Mouse (Mus musculus) neural tube, embryonic 15.5 days (tissue): Measurements from ENCODE around the gene Slc29a2. TPM values are rescaled to one million over a fixed set of nuclear protein-coding genes. Genes with fewer than 3 reads are reported as not detected.
A peak's percentile ranks its signal among the peaks of the same experiment; 100 is the strongest.

Experiments
- ATAC-seq: fragments of 200-750 bp; cut with Nextera tagmentation; 2 replicates; pipeline ENCODE4 v1.8.0; 2017; ENCODE audit warnings: mild to moderate bottlenecking, moderate TSS enrichment, moderate library complexity; ENCODE audit not compliant: low FRiP score
- H3K27ac ChIP-seq: fragments of 300-500 bp; sonication (generic); replicated peaks from 2 replicates; pipeline ENCODE4 v1.5.1; 2015; ENCODE audit warnings: mild to moderate bottlenecking, inconsistent platforms
- H3K27me3 ChIP-seq: fragments of 300-500 bp; sonication (generic); replicated peaks from 2 replicates; pipeline ENCODE4 v1.6.1; 2015; ENCODE audit warnings: inconsistent platforms
- H3K36me3 ChIP-seq: fragments of 300-500 bp; sonication (generic); 2 replicates; pipeline ENCODE4 v1.6.1; 2015; ENCODE audit warnings: inconsistent platforms
- H3K4me1 ChIP-seq: fragments of 300-500 bp; sonication (generic); 2 replicates; pipeline ENCODE4 v1.6.1; 2015; ENCODE audit warnings: inconsistent platforms
- H3K4me2 ChIP-seq: fragments of 300-500 bp; sonication (generic); 2 replicates; pipeline ENCODE4 v1.6.1; 2015; ENCODE audit warnings: inconsistent platforms, mild to moderate bottlenecking, moderate library complexity
- H3K4me3 ChIP-seq: fragments of 300-500 bp; sonication (generic); replicated peaks from 2 replicates; pipeline ENCODE4 v1.5.1; 2015; ENCODE audit warnings: mild to moderate bottlenecking, inconsistent platforms
- H3K9ac ChIP-seq: fragments of 300-500 bp; sonication (generic); replicated peaks from 2 replicates; pipeline ENCODE4 v1.6.1; 2015; ENCODE audit warnings: mild to moderate bottlenecking, inconsistent platforms
- H3K9me3 ChIP-seq: fragments of 300-500 bp; sonication (generic); replicated peaks from 2 replicates; pipeline ENCODE4 v1.6.1; 2016; ENCODE audit warnings: inconsistent platforms
- WGBS: fragments of 180-500 bp; shearing (Covaris S2); methylation state at CpG from one replicate; pipeline ENCODE4 v1.1.7; 2015; ENCODE audit warnings: mixed read lengths; 5-methylcytosine and 5-hydroxymethylcytosine counted together
- polyA plus RNA-seq: library from polyadenylated mRNA; unstranded; fragments of >200 nt; fragmentation: Nextera tagmentation; extraction: Ambion mirVana; gene quantifications from 2 replicates; pipeline ENCODE4 v1.2.1, GENCODE M21; 2015

Gene Slc29a2
- polyA plus RNA-seq, 1 experiment from 2014 or later = 14.0 TPM

DNA sequence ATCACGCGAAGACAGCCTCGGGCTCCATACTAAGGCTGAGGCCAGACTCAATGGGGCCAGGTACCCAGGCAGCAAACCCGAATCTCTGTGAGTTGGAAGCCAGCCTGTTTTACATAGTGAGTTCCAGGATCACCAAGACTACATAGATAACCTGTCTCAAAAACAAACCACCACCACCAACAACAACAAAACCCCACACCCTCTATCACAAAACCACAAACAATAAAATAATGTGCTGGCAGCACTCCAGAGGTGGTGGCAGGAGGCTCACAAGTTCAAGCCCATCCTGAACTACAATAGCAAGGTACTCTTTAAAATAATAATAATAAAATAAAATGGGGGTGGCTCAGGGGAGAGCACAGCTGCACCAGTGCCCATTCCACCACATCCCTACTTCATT is 12.9 kb downstream of the Slc29a2 start:
- no peak for ATAC-seq
- no peak overlapping the region for H3K9ac ChIP-seq
- H3K27me3 ChIP-seq = no peaks in the 10 kb centered on the region
- peaks cover 30% of the 10 kb centered on the region for H3K4me1 ChIP-seq
- no peak overlapping the region for H3K4me3 ChIP-seq
- no peak overlapping the region for H3K4me2 ChIP-seq
- H3K36me3 ChIP-seq = no peaks in the 10 kb centered on the region
- no peaks in the 10 kb centered on the region for H3K9me3 ChIP-seq
- WGBS = 86% methylated on average over 4 of the region's 4 CpGs
- H3K27ac ChIP-seq = no peak overlapping the region

DNA sequence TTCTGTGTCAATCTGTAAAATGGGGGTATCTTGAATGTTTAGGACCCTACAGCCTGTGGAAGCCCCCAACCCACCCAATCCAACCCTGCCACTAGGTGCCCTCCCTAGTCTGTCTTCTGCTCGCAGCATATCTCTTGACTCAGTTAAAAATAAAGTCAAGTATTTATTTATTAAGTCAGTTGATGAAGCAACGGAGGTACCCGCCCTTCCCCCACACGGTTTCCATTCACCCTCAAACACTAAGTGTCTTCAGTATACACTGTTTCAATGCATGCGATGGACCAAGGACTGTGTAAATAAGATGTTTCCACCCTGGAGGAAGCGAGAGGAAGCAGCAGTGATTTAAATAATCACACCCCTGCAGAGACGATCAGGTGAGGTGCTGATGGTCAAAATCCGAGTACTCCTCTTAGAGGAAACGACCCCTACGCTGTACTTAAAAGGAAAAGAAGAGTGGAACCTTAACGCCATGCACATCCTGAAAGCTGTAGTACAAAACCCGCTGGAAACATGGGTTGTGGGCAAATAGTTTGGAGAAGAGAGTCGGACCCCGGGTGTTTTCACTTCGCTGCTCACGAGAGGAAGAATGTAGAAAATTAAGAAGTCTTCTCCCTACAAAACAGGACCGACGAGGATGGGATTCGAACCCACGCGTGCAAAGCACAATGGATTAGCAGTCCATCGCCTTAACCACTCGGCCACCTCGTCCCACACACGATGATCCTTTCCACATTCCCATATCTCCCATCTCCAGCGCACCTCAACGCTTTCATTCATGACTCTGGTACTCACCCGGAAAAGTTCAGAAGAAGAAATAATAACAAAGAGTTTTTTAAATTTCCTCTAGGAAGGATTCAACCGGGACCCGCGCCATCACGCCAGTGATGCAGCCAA is 14.3 kb downstream of the Slc29a2 start:
- peak overlapping the region; percentile 81 for H3K9ac ChIP-seq
- peak overlapping the region; percentile 95 for H3K4me2 ChIP-seq
- peak overlapping the region; percentile 89 for H3K4me3 ChIP-seq
- H3K27me3 ChIP-seq = no peaks in the 10 kb centered on the region
- peak; percentile 77 for ATAC-seq
- H3K27ac ChIP-seq = peak overlapping the region; percentile 91
- H3K4me1 ChIP-seq = peaks cover 43% of the 10 kb centered on the region
- no peaks in the 10 kb centered on the region for H3K36me3 ChIP-seq
- 6% methylated on average over 32 of the region's 32 CpGs for WGBS
- H3K9me3 ChIP-seq = no peaks in the 10 kb centered on the region

DNA sequence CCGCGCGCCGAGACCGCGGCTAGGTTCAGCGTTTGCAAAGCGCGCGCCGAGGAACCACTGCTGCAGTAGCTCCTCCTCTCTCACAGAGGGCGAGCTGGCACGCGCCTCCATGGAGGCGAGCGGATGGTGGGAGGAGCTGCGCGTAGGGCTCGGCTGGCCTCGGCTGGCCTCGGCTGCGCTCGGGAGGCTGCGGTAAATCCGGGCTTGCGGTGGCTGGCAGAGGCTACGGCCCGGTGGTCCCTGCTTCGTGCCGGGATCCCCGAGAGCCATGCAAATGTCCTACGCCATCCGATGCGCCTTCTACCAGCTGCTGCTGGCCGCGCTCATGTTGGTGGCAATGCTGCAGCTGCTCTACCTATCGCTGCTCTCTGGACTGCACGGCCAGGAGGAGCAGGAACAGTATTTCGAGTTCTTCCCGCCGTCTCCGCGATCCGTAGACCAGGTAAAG is 15.1 kb downstream of the Slc29a2 start, which contains the start of the genes B4gat1 and AC124502.3:
Gene B4gat1, plus strand, starts transcription at position 118 of the 448 bp plus-strand sequence.
Gene AC124502.3, plus strand, starts transcription at position 183 of the 448 bp plus-strand sequence.
- Histone ChIP-seq H3K4me3 (peak within 1 kb of the TSS; percentile 89), H3K9me3 (no peaks in the 10 kb centered on the region), H3K4me2 (peak within 1 kb of the TSS; percentile 95), H3K36me3 (peaks cover 6% of the 10 kb centered on the region; the same call in 1 of the 2 replicates), H3K9ac (peak within 1 kb of the TSS; percentile 81), H3K27ac (peak within 1 kb of the TSS; percentile 91), H3K27me3 (no peaks in the 10 kb centered on the region), H3K4me1 (peaks cover 46% of the 10 kb centered on the region)
- WGBS = under 1% methylated on average over 36 of the region's 44 CpGs
- peak; percentile 94 for ATAC-seq

DNA sequence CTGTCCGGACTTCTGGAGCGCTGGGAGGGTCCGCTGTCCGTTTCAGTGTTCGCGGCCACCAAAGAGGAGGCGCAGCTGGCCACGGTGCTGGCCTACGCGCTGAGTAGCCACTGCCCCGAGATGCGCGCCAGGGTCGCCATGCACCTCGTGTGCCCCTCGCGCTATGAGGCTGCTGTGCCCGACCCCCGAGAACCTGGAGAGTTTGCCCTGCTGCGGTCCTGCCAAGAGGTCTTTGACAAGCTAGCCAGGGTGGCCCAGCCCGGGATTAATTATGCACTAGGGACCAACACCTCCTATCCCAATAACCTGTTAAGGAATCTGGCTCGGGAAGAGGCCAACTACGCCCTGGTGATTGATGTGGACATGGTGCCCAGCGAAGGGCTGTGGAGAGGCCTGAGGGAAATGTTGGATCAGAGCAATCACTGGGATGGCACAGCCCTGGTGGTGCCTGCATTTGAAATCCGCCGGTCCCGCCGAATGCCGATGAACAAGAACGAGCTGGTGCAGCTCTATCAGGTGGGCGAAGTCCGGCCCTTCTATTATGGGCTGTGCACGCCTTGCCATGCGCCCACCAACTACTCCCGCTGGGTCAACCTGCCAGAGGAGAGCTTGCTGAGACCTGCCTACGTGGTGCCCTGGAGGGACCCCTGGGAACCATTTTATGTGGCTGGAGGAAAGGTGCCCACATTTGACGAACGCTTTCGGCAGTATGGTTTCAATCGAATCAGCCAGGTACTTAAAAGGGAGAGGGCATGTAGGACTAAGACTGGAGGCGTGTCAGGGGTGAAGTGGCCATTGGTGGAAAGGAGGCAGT is 15.8 kb downstream of the Slc29a2 start:
- Histone ChIP-seq H3K36me3 (peaks cover 9% of the 10 kb centered on the region; the same call in 1 of the 2 replicates), H3K9ac (peak overlapping the region; percentile 81), H3K4me2 (peak overlapping the region; percentile 95), H3K4me3 (peak overlapping the region; percentile 89), H3K27me3 (no peaks in the 10 kb centered on the region), H3K27ac (peak overlapping the region; percentile 91), H3K4me1 (peaks cover 46% of the 10 kb centered on the region), H3K9me3 (no peaks in the 10 kb centered on the region)
- ATAC-seq = peak; percentile 15
- 10% methylated on average over 41 of the region's 41 CpGs for WGBS

DNA sequence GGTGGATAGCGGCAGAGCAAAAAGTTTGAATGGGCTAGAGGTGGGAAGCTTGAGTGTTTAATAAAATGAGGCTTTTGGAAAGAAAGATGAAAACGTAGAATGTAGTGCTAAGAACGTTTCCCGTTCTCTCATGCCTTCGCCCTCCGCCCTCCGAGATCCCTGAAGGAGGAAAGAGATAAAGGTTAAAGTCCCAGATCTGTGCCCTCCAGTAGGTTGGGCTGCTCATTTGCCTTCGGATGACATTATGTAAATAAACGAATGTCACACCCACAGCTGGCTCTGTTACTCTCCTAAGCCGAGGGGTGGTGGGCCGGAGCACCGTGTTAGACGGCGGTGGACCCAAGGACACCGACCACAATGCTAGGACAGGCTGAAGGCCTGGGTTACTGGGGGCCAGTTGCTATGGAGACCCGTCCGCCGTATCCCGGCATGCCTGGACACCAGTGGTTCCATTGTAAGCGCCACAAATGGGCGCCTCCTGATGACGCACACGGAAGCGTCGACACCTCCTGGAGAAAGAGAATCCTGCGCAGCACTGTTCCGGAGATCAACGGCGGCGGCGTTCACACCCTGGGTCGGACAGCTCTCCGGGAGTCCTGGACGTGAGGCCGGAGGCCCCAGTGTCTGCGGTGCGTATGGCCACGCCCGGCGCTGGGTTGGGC is 17.3 kb downstream of the Slc29a2 start, which contains the start of gene Brms1:
Gene Brms1, plus strand, starts transcription at position 493 of the 662 bp plus-strand sequence.
- 7% methylated on average over 40 of the region's 40 CpGs for WGBS
- peak; percentile 46 for ATAC-seq

DNA sequence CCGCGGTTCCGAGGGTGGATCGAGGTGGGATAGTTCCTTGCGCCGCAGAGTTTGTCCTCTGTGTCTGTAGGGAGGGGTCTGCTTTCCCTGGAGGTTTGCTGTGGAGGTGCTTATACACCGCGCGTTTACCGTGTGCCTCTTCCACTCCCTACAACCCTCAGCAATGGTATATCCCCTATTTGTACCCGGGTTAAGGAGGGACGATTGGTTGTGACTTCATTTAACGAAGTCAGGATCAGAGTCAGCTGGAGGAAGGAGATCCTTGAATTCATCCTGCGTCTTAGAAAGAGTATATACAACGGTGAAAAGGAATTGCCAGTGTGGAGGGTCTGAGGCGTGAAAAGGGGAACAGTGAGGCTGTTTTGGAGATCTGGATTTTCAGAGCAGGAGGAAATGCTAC is 17.9 kb downstream of the Slc29a2 start:
- 1% methylated on average over 16 of the region's 16 CpGs for WGBS
- Histone ChIP-seq H3K4me3 (peak overlapping the region; percentile 89), H3K27me3 (no peaks in the 10 kb centered on the region), H3K9ac (peak overlapping the region; percentile 81), H3K4me2 (peak overlapping the region; percentile 95), H3K27ac (peak overlapping the region; percentile 66; the same call in 1 of the 2 replicates), H3K4me1 (peaks cover 46% of the 10 kb centered on the region), H3K36me3 (peaks cover 24% of the 10 kb centered on the region), H3K9me3 (no peaks in the 10 kb centered on the region)
- no peak for ATAC-seq

More for the DNA sequence above, 17.3 kb downstream of the Slc29a2 start, which contains the start of gene Brms1:
- Histone ChIP-seq H3K27ac (peak within 1 kb of the TSS; percentile 66), H3K4me3 (peak within 1 kb of the TSS; percentile 89), H3K36me3 (peaks cover 18% of the 10 kb centered on the region), H3K4me1 (peaks cover 46% of the 10 kb centered on the region), H3K27me3 (no peaks in the 10 kb centered on the region), H3K9ac (peak within 1 kb of the TSS; percentile 81), H3K4me2 (peak within 1 kb of the TSS; percentile 95), H3K9me3 (no peaks in the 10 kb centered on the region)

DNA sequence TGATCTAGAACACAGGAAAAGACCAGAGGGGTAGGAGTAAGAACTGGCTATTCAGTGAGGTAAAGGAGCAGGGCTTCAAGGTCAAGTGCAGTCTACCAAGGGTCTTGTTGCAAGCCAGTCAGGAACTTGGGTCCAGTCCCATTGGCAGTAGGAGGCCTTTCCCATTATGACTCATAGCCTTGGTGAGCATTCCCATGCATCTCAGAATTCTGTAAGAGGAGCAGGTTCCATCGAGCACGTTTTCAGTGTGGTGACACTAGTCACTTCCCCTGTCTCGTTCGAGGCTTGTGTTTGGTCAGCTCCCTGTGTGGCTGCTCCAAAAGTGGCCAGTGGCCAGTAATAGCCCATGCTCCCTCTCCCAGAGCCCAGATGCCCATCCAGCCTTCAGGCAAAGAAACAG is 21.9 kb downstream of the Slc29a2 start:
- H3K36me3 ChIP-seq = peaks cover 49% of the 10 kb centered on the region
- H3K4me2 ChIP-seq = no peak overlapping the region
- no peak overlapping the region for H3K9ac ChIP-seq
- H3K4me3 ChIP-seq = no peak overlapping the region
- ATAC-seq = no peak
- WGBS = 84% methylated on average over 4 of the region's 4 CpGs
- no peak overlapping the region for H3K27ac ChIP-seq
- no peaks in the 10 kb centered on the region for H3K9me3 ChIP-seq
- peaks cover 8% of the 10 kb centered on the region for H3K27me3 ChIP-seq
- H3K4me1 ChIP-seq = peaks cover 32% of the 10 kb centered on the region

DNA sequence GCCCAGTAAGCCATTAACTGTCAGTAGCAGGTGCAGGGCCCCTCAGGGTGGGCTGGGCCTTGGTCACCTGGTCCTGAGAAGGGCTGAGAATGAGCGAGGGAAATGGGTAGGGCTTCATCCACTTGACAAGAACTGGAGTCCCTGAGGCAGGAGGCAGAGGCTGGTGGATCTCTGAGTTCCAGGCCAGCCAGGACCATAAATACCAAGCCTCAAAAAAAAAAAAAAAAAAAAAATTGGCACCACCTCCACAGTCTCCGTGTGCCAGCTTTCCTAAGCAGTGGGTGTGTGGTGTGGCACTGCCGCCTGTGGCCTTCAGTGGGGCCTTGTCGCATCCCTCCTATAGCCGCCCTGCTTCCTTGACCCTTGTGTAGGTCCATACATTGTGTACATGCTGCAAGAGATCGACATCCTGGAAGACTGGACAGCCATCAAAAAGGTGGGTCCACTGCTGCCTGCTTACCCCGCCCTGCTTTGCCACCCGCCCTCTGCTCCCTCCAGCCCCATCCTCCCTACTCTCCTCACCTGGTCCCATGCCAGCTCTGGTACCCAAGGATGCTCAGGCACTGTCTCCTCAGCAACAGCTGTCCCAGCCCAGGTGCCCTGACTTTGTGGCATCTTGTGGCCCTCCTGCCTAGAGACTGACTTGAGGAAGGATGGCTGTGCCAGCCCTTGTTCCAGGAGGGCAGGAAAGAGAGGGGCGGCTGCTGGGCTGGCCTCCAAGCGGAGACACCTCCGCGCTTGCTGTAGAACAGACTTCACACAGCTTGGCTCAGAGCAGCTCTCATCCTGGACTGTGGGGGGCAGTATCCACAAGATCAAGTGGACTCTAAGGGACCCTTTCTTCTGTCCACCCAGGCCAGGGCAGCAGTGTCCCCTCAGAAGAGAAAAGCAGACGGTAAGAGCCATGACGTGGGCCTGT is 24.7 kb downstream of the Slc29a2 start:
- Histone ChIP-seq H3K4me2 (no peak overlapping the region), H3K4me3 (no peak overlapping the region), H3K27ac (no peak overlapping the region), H3K4me1 (peaks cover 13% of the 10 kb centered on the region), H3K27me3 (peaks cover 37% of the 10 kb centered on the region), H3K9ac (no peak overlapping the region; the same call in 1 of the 2 replicates), H3K36me3 (peaks cover 46% of the 10 kb centered on the region), H3K9me3 (no peaks in the 10 kb centered on the region)
- 84% methylated on average over 14 of the region's 14 CpGs for WGBS
- ATAC-seq = no peak

DNA sequence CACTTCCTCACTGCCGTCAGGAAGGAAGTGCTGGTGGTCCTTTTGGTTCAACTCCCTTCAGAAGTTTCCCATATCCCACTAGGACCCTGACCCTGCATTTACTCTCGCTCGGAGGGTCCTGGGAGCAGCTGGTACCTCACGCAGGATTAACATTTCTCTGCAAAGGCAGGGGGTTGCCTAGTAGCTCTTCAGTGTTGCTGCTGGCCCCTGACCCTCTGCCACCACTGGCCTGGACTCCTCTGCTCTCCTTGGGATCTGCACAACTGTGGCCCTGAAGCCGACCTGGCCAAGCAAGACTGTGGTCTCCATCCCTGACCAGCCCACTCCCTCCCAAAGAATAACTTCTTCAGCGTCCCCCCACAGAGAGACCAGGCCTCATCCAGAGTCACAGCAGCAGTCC is 25.7 kb downstream of the Slc29a2 start:
- no peak overlapping the region for H3K4me3 ChIP-seq
- no peak for ATAC-seq
- H3K9me3 ChIP-seq = no peaks in the 10 kb centered on the region
- 85% methylated on average over 6 of the region's 6 CpGs for WGBS
- H3K27ac ChIP-seq = no peak overlapping the region
- H3K4me1 ChIP-seq = peaks cover 13% of the 10 kb centered on the region
- peaks cover 41% of the 10 kb centered on the region for H3K36me3 ChIP-seq
- peaks cover 41% of the 10 kb centered on the region for H3K27me3 ChIP-seq
- no peak overlapping the region for H3K9ac ChIP-seq
- no peak overlapping the region for H3K4me2 ChIP-seq
